Comparison of ENCODE assay signal across 8 mouse cellular contexts in the genomic region with DNA sequence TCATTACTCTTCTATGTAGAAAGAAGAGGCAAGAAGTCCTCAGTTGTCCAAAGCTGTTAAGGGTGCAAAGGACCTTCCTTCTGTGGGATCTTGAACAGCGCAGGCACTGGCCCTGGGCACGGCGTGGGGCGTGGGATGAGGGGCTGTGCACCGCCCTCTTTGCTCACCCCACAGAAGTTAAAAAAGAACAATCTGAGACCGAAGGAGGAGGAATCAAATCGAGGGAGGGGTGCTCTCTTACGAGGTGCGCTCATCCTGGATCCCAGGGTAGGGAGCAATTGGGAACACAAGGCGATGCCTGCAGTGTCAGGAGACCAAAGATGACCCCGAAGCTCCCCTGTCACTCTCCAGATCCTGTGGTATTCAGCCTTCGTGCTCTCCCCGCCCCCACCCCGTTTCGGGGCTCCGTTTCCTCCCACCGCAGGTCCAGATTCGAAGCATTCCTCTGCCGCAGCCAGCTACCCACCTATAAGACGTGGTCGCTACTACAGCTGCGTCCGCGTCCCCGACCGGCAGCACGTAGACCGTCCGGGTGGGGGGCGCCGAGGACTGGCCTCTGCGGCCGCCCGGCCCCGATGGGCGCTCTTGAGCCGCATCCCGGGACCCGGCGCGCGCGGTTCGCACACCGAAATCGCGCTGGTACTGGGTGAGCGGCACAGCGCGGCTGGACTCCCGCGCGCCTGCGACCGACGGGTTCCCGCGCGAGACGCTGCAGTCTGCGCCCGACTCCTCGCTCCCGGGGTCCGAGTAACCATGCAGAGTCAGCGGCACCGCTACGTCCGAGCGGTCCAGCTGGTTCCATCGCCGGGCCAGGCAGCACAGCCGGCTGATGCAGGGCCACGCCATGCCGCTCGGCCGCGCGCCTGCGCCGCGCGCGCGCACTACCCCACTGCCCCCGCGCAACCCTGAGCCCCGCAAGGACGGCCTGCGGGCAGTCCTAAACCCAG. TPM values are rescaled to one million over a fixed set of nuclear protein-coding genes. Genes with fewer than 3 reads are reported as not detected.
DNase-seq lines count a peak whose midpoint lies in the region; ATAC-seq and TF ChIP-seq lines count a peak whose summit lies in the region.

A gene (minus strand): TSS at position 891 of the 947 bp plus-strand sequence.

- peaks cover 4% of the 10 kb centered on the region; the same call in 1 of the 2 replicates for H3K27me3 ChIP-seq in kidney, embryonic 14.5 days (ENCODE audit: control insufficient read depth, insufficient read depth, low read length)
- H3K27me3 ChIP-seq in intestine, embryonic 14.5 days (replicated peaks; ENCODE audit: control insufficient read depth, insufficient read depth, low read length) = 0 out of 2 replicates have a peak, but pooled peaks cover 3% of the 10 kb centered on the region
- no peaks in the 10 kb centered on the region for H3K27me3 ChIP-seq in limb, embryonic 15.5 days
- no peaks in the 10 kb centered on the region for H3K27me3 ChIP-seq in midbrain, embryonic 16.5 days (ENCODE audit: control insufficient read depth, insufficient read depth, low read depth, low read length)
- H3K27me3 ChIP-seq in testis, adult 2 months (ENCODE audit: control insufficient read depth, insufficient read depth, low read length) = no peaks in the 10 kb centered on the region

- TF ChIP-seq CTCF in testis, adult 2 months (IDR thresholded peaks at IDR 0.05; ENCODE audit: control insufficient read depth, insufficient read depth, insufficient replicate concordance, low read depth, low read length) = no peak

- ATAC-seq in kidney, embryonic 14.5 days (ENCODE audit: low FRiP score, low TSS enrichment) = peak; percentile 79
- peak; percentile 71 for ATAC-seq in intestine, embryonic 14.5 days (replicated peaks; ENCODE audit: low FRiP score, low TSS enrichment, low read depth)
- ATAC-seq in limb, embryonic 15.5 days (ENCODE audit: insufficient number of reproducible peaks, low FRiP score, low TSS enrichment, low read depth) = peak; percentile 55; the same call in 1 of the 2 replicates
- peak; percentile 94 for ATAC-seq in midbrain, embryonic 16.5 days

- no peak within 1 kb of the TSS for H3K27ac ChIP-seq in kidney, embryonic 14.5 days (ENCODE audit: low read depth, low read length)
- H3K27ac ChIP-seq in intestine, embryonic 14.5 days (ENCODE audit: low read depth) = no peak within 1 kb of the TSS
- no peak within 1 kb of the TSS for H3K27ac ChIP-seq in limb, embryonic 15.5 days
- H3K27ac ChIP-seq in midbrain, embryonic 16.5 days (ENCODE audit: low read length) = peak within 1 kb of the TSS; percentile 90
- H3K27ac ChIP-seq in testis, adult 2 months (ENCODE audit: control insufficient read depth, insufficient read depth, low read depth, low read length) = no peak within 1 kb of the TSS

- no peaks in the 10 kb centered on the region for H3K9me3 ChIP-seq in kidney, embryonic 14.5 days (ENCODE audit: control insufficient read depth, low read length)
- H3K9me3 ChIP-seq in intestine, embryonic 14.5 days (ENCODE audit: control insufficient read depth, low read length) = no peaks in the 10 kb centered on the region
- no peaks in the 10 kb centered on the region for H3K9me3 ChIP-seq in limb, embryonic 15.5 days
- H3K9me3 ChIP-seq in midbrain, embryonic 16.5 days (replicated peaks; ENCODE audit: control insufficient read depth, low read length, poor library complexity, severe bottlenecking) = no peaks in the 10 kb centered on the region

- DNase-seq in kidney, adult 9 months = no peak
- DNase-seq in cerebellum, postnatal 25 days = peak; percentile 87 to 89
- DNase-seq in gastrocnemius, postnatal 10 days = peak; percentile 52
- peak; percentile 80 for DNase-seq in intestine, embryonic 14.5 days (ENCODE audit: low spot score)

- peak within 1 kb of the TSS; percentile 70 for H3K4me3 ChIP-seq in kidney, embryonic 14.5 days (ENCODE audit: low read length)
- peak within 1 kb of the TSS; percentile 74 for H3K4me3 ChIP-seq in intestine, embryonic 14.5 days (ENCODE audit: low read depth, low read length)
- peak within 1 kb of the TSS; percentile 66 for H3K4me3 ChIP-seq in limb, embryonic 15.5 days
- peak within 1 kb of the TSS; percentile 82 for H3K4me3 ChIP-seq in midbrain, embryonic 16.5 days (ENCODE audit: low read depth, low read length)
- H3K4me3 ChIP-seq in testis, adult 2 months (ENCODE audit: control insufficient read depth, low read depth, low read length) = peak within 1 kb of the TSS; percentile 74

- peak within 1 kb of the TSS; percentile 63 for H3K9ac ChIP-seq in kidney, embryonic 14.5 days (ENCODE audit: low read depth, low read length)
- H3K9ac ChIP-seq in intestine, embryonic 14.5 days (ENCODE audit: low read length) = peak within 1 kb of the TSS; percentile 69
- H3K9ac ChIP-seq in limb, embryonic 15.5 days = peak within 1 kb of the TSS; percentile 53
- peak within 1 kb of the TSS; percentile 90 for H3K9ac ChIP-seq in midbrain, embryonic 16.5 days (ENCODE audit: low read depth, low read length)

- TF ChIP-seq POLR2A in testis, adult 2 months (IDR thresholded peaks at IDR 0.05; ENCODE audit: control insufficient read depth, low read depth, low read length) = no peak

- WGBS in kidney, embryonic 14.5 days = under 1% methylated on average over 90 of the region's 90 CpGs
- under 1% methylated on average over 81 of the region's 90 CpGs for WGBS in intestine, embryonic 14.5 days
- under 1% methylated on average over 90 of the region's 90 CpGs for WGBS in limb, embryonic 15.5 days
- under 1% methylated on average over 90 of the region's 90 CpGs for WGBS in midbrain, embryonic 16.5 days

- no peaks in the 10 kb centered on the region for H3K36me3 ChIP-seq in kidney, embryonic 14.5 days (ENCODE audit: control insufficient read depth, insufficient read depth, low read length)
- H3K36me3 ChIP-seq in intestine, embryonic 14.5 days (ENCODE audit: control insufficient read depth, insufficient read depth, low read length) = no peaks in the 10 kb centered on the region
- no peaks in the 10 kb centered on the region for H3K36me3 ChIP-seq in limb, embryonic 15.5 days
- H3K36me3 ChIP-seq in midbrain, embryonic 16.5 days (ENCODE audit: control insufficient read depth, insufficient read depth, low read length) = no peaks in the 10 kb centered on the region
- H3K36me3 ChIP-seq in testis, adult 2 months (ENCODE audit: control insufficient read depth, insufficient read depth, low read length) = no peaks in the 10 kb centered on the region

- H3K4me1 ChIP-seq in kidney, embryonic 14.5 days (ENCODE audit: control insufficient read depth, insufficient read depth, low read length) = no peaks in the 10 kb centered on the region
- H3K4me1 ChIP-seq in intestine, embryonic 14.5 days (replicated peaks; ENCODE audit: control insufficient read depth, insufficient read depth, low read length) = no peaks in the 10 kb centered on the region
- H3K4me1 ChIP-seq in limb, embryonic 15.5 days = peaks cover 6% of the 10 kb centered on the region; the same call in 1 of the 2 replicates
- H3K4me1 ChIP-seq in midbrain, embryonic 16.5 days (ENCODE audit: control insufficient read depth, insufficient read depth, low read length) = peaks cover 4% of the 10 kb centered on the region
- peaks cover 8% of the 10 kb centered on the region for H3K4me1 ChIP-seq in testis, adult 2 months (ENCODE audit: control insufficient read depth, insufficient read depth, low read length)

- peak within 1 kb of the TSS; percentile 97 for H3K4me2 ChIP-seq in kidney, embryonic 14.5 days (replicated peaks; ENCODE audit: low read depth, low read length)
- peak within 1 kb of the TSS; percentile 75 for H3K4me2 ChIP-seq in intestine, embryonic 14.5 days (ENCODE audit: low read length)
- H3K4me2 ChIP-seq in limb, embryonic 15.5 days = peak within 1 kb of the TSS; percentile 94
- H3K4me2 ChIP-seq in midbrain, embryonic 16.5 days (ENCODE audit: low read length) = peak within 1 kb of the TSS; percentile 87

RNA-seq across cellular contexts. Expression of the gene that starts here (rescaled TPM):
- 0.88 and 1.0 TPM in 2 replicates for polyA plus RNA-seq in kidney, embryonic 14.5 days (2014; fragmentation: Nextera tagmentation; extraction: Ambion mirVana)
- 1 to 10 TPM; 1.3 to 1.8 TPM for total RNA-seq in gastrocnemius, postnatal 10 days (2021)
- 0.51 and 0.87 TPM in 2 replicates for polyA plus RNA-seq in intestine, embryonic 14.5 days (2014; fragmentation: Nextera tagmentation; extraction: Ambion mirVana)
- 0.60 and 0.68 TPM in 2 replicates for polyA plus RNA-seq in limb, embryonic 15.5 days (2015; fragmentation: Nextera tagmentation; extraction: Ambion mirVana)
- 5.4 and 6.3 TPM in 2 replicates for polyA plus RNA-seq in midbrain, embryonic 16.5 days (2015; fragmentation: Nextera tagmentation; extraction: Ambion mirVana)
- polyA plus RNA-seq in testis, adult 2 months (2012; rRNA removed) = 0.94 and 1.8 TPM in 2 replicates

Comparison
In these comparisons a context has a peak if more than half of its experiments do, and no peak if none do; other contexts are left out.
1. Peak in DNase-seq, ATAC-seq, H3K4me3 ChIP-seq, H3K9ac ChIP-seq and H3K4me2 ChIP-seq in intestine, embryonic 14.5 days; RNA of the gene not detected or under 1 TPM.
2. Peak in ATAC-seq, H3K4me3 ChIP-seq, H3K9ac ChIP-seq and H3K4me2 ChIP-seq in limb, embryonic 15.5 days; RNA of the gene not detected or under 1 TPM.